Mouse (Mus musculus): Measurements from ENCODE around the gene Zfp61.
A peak's percentile ranks its signal among the peaks of the same experiment; 100 is the strongest.

Gene Zfp61

DNA sequence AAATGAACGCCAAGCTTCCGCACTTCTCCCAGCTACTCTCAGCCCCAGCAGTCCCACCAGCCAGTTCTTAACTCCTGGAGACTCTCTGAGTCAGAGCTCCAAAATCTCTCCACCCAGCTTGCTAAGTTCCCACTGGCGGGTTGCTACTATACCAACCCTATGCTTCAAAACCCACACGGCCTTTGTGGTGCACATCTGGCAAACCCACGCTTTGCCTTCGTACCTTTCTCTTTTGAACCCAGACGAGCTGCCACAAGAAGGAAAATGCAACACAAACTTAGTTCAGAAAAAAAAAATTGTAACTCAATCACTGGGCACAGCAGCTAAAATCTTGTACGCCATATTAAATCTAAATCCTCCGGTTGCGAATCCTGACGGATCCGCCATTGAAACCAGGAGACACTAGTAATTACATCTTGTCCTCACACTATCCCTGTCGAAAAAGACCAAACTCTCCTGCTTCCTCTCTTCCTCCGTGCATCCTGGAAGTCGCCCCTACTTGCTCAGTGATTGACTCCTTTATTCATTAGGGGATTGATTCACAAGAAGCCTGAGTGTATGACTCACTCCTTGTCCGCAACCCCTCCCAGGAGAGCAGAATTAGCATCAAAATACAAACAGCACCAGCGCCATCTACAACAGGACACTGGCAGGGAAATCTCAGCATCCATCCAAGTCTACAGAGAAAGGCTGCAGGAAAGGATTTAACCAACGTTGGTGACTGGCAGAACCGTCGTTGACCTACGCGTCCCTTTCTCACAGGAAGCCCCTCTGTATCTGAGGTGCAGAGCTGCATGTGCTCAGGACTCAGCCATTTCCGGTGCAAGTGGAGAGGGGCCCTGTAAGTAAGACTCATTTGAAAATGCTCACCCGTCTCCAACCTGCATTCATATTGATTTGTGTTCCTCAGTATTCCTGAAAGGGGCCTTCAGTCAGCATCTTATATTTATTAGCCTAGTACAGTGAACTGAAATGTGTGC lies 32.6 kb downstream of the Zfp61 start:
- DNase-seq (ENCODE audit: extremely low spot score, low read depth, low spot score), result no peak

DNA sequence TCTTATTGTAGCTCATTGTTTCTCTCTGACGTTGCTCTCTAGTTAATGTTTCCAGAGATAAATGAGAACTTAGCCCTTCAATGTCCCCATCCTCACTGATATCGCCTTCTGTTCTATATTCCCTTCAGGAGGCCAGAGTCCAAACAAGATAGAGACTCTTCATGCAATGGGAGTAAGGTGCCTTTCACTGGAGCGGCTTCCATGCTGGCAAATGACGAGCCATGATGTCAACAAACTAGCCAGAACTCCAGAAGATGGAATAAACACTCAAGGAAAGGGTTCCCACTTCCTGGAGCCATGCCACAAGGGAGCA lies 41.1 kb downstream of the Zfp61 start:
- no peak for DNase-seq (ENCODE audit: extremely low spot score, low read depth, low spot score)

GRCm38 (mm10) chr7:24259306-24259999 lies 41.6 kb downstream of the Zfp61 start:
- DNase-seq (ENCODE audit: extremely low spot score, low read depth, low spot score), result no peak

DNA sequence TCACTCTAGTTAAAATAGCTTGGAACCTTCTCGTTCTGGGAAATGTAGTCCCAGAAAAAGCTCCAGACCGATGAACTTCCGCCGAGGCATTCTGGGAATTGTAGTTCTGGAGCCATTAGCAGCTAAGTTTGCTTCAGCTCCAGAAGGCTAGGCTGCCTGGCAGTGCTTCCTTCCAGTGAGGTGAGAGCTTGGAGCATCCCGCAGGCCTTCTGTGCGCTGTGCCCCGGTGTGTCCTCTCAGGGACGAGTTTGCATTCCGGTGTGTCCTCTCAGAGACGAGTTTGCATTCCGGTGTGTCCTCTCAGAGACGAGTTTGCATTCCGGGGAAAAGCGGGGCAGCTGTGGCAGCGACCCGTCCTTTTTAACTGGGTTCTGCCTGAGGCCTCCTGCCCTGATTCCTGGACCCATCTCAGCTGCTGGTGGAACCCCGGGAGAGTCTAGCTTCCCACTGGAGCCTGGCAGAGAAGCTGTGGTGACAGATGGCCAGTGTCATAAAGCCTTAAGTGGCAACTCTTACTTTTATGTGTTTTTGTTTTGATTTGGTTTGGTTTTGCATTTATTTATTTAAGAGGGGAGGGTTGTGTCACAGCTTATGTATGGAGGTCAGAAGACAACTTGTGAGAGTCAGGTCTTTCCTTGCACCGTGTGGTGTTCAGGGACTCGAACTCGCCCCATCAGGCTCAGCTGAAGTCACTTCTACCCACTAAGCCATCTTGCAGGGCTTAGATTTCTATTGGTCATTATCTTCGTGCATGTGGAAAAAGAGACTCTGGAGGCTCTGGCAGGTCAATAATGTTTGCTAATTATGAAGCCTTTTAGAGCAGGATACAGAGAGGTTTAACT lies 46.2 kb downstream of the Zfp61 start, which contains the start of gene Zfp108:
TSS of gene Zfp108 (plus strand) at position 162 of the 842 bp plus-strand sequence.
- DNase-seq (ENCODE audit: extremely low spot score, low read depth, low spot score), result peak; percentile 61

- DNase-seq (ENCODE audit: extremely low spot score, low read depth, low spot score), result no peak
Observed at GRCm38 (mm10) chr7:24253779-24254615, 47.0 kb downstream of the Zfp61 start.

Data from hindlimb bud, embryonic 11.5 days (tissue).